Mouse (Mus musculus) forebrain, embryonic 15.5 days (tissue): ENCODE measurements around the gene Mlip. TPM values are rescaled to one million over a fixed set of nuclear protein-coding genes. Genes with fewer than 3 reads are reported as not detected.
"Not testable (repeated sequence)": the region's sequence is repeated elsewhere in the genome, so short reads cannot be mapped to it uniquely, and the experiment has no call there.

Source experiments
- ATAC-seq: fragments of 200-750 bp; cut with Nextera tagmentation; replicated peaks from 2 replicates; pipeline ENCODE4 v1.8.0; 2017; ENCODE audit warnings: mild to moderate bottlenecking, moderate TSS enrichment, moderate library complexity
- H3K27ac ChIP-seq: fragments of 300-500 bp; sonication (generic); replicated peaks from 2 replicates; pipeline ENCODE4 v1.5.1; 2015; ENCODE audit warnings: mild to moderate bottlenecking, inconsistent platforms
- H3K27me3 ChIP-seq: fragments of 300-500 bp; sonication (generic); 2 replicates; pipeline ENCODE4 v1.6.1; 2015; ENCODE audit warnings: inconsistent platforms
- H3K36me3 ChIP-seq: fragments of 300-500 bp; sonication (generic); 2 replicates; pipeline ENCODE4 v1.6.1; 2015; ENCODE audit warnings: mild to moderate bottlenecking, inconsistent platforms
- H3K4me1 ChIP-seq: fragments of 300-500 bp; sonication (generic); 2 replicates; pipeline ENCODE4 v1.6.1; 2015; ENCODE audit warnings: inconsistent platforms
- H3K4me2 ChIP-seq: fragments of 300-500 bp; sonication (generic); replicated peaks from 2 replicates; pipeline ENCODE4 v1.6.1; 2015; ENCODE audit warnings: mild to moderate bottlenecking, inconsistent platforms
- H3K4me3 ChIP-seq: fragments of 300-500 bp; sonication (generic); 2 replicates; pipeline ENCODE4 v1.5.1; 2015; ENCODE audit warnings: mild to moderate bottlenecking, inconsistent platforms
- H3K9ac ChIP-seq: fragments of 300-500 bp; sonication (generic); replicated peaks from 2 replicates; pipeline ENCODE4 v1.6.1; 2015; ENCODE audit warnings: mild to moderate bottlenecking, inconsistent platforms
- H3K9me3 ChIP-seq: fragments of 300-500 bp; sonication (generic); 2 replicates; pipeline ENCODE4 v1.6.1; 2016; ENCODE audit warnings: inconsistent platforms
- WGBS: fragments of 180-500 bp; shearing (Covaris S2); methylation state at CpG from one replicate; pipeline ENCODE4 v1.1.7; 2015; ENCODE audit warnings: mixed read lengths; 5-methylcytosine and 5-hydroxymethylcytosine counted together
- polyA plus RNA-seq: library from polyadenylated mRNA; unstranded; fragments of >200 nt; fragmentation: Nextera tagmentation; extraction: Ambion mirVana; gene quantifications from 2 replicates; pipeline ENCODE4 v1.2.1, GENCODE M21; 2015

Gene Mlip
- polyA plus RNA-seq, 1 experiment from 2014 or later: 5.5 TPM

GRCm38 (mm10) chr9:77165877-77166276 is 186.9 kb downstream of the Mlip start:
- H3K9ac ChIP-seq: no peak overlapping the region
- 82% methylated on average over 6 of the region's 6 CpGs for WGBS
- no peaks in the 10 kb centered on the region for H3K36me3 ChIP-seq
- H3K9me3 ChIP-seq: no peaks in the 10 kb centered on the region
- H3K4me3 ChIP-seq: no peak overlapping the region
- H3K4me1 ChIP-seq: no peaks in the 10 kb centered on the region; the same call in 1 of the 2 replicates
- no peak for ATAC-seq
- H3K27ac ChIP-seq: no peak overlapping the region
- no peaks in the 10 kb centered on the region for H3K27me3 ChIP-seq
- H3K4me2 ChIP-seq: no peak overlapping the region

- WGBS: 45% methylated on average over 5 of the region's 5 CpGs
- no peak overlapping the region for H3K4me3 ChIP-seq
- no peak for ATAC-seq
- H3K36me3 ChIP-seq: no peaks in the 10 kb centered on the region
- H3K4me1 ChIP-seq: no peaks in the 10 kb centered on the region; the same call in 1 of the 2 replicates
- no peak overlapping the region for H3K4me2 ChIP-seq
- H3K9me3 ChIP-seq: no peaks in the 10 kb centered on the region
- no peaks in the 10 kb centered on the region for H3K27me3 ChIP-seq
- no peak overlapping the region for H3K27ac ChIP-seq
- no peak overlapping the region for H3K9ac ChIP-seq
Observed at GRCm38 (mm10) chr9:77161764-77162163, 191.0 kb downstream of the Mlip start.

DNA sequence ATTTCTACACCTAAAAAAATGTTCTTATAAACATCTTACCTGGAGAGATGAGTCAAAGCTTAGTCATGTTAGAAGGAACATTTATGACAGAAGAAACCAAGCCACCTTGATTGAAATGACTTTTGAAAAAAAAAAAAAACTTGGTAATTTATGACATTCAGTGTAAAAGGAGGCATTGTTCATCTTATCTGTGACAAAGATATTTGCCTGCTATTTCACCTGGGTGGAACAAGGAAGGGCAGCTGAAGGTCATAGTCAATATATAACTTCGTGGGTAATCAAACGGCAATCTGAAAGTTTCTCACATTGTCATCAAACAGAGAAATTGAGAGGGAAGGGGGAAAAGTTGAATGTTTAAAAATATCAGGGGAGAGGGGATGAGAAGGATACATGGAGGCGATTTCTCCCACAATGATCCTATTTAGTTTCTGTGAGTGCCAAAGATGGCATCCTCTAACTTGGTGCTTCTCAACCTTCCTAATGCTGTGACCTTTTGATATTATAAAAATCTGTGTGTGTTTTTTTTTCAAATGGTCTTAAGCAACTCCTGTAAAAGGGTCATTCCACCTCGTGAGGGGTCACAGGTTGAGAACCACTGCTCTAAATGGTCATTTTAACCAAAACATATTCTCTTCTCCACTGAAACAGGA is 192.4 kb downstream of the Mlip start:
- Histone ChIP-seq H3K27ac (no peak overlapping the region), H3K4me2 (no peak overlapping the region), H3K4me3 (no peak overlapping the region), H3K4me1 (no peaks in the 10 kb centered on the region; the same call in 1 of the 2 replicates), H3K9ac (no peak overlapping the region), H3K36me3 (no peaks in the 10 kb centered on the region), H3K9me3 (no peaks in the 10 kb centered on the region), H3K27me3 (no peaks in the 10 kb centered on the region)
- 86% methylated on average over 4 of the region's 4 CpGs for WGBS
- ATAC-seq: no peak

DNA sequence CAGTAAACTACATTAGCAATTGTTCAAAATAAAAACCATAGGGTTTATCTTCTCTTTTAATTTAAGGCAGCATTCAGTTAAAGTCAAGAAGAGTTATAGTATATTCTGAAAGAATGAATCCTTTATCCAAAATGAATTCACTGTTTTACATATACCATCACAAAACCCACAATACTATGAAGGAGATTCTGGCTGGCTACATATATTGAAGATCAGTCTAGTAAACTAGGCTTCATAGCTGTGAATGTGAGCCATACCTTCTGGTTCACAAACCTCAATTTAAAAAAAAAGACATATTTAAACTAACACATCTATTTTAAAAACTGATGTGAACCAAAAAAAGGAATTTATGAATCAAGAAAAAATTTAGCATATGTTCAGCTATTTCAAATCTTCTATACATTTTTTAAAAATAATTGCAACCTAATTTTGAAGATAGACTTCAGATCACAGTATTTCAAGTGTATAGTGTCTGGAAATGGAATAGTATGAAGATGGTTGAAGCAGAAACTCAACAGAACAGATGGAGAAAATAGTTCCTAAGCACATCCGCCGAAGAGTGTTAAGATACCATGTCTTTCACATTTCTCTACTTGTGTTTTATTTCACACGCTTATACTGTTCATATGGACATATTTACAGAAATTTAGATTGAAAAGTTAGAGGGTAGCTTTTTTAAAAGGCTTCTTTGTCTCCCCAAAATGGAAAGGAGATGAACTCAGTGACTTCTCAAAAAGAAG is 204.1 kb downstream of the Mlip start:
- no peaks in the 10 kb centered on the region for H3K4me1 ChIP-seq
- no peaks in the 10 kb centered on the region for H3K9me3 ChIP-seq
- H3K4me3 ChIP-seq: no peak overlapping the region
- no peak; the same call in 1 of the 2 replicates for ATAC-seq
- H3K27me3 ChIP-seq: no peaks in the 10 kb centered on the region
- no peak overlapping the region for H3K27ac ChIP-seq
- no peak overlapping the region for H3K4me2 ChIP-seq
- no peaks in the 10 kb centered on the region for H3K36me3 ChIP-seq
- no peak overlapping the region for H3K9ac ChIP-seq
- 91% methylated on average over 3 of the region's 3 CpGs for WGBS

DNA sequence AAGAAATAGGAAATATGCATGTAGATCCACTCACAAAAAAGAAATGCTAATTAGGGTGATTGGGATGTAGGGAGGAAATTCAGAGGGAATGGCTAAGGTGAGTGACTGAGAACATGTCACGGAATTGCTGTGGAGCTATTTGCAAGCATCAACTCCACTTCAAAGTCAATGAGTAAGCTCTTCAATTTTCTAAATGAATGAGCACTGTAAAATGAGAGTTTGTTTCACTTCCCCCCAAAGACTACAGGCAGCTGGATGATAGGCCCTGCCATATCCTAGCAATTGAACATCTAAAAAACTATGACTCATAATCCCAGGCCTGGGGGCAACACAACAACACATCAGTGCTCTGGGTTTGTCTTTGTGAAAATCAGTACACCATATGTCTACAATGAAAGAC is 233.0 kb downstream of the Mlip start:
- no peaks in the 10 kb centered on the region for H3K36me3 ChIP-seq
- no peaks in the 10 kb centered on the region for H3K27me3 ChIP-seq
- H3K9ac ChIP-seq: no peak overlapping the region
- H3K4me3 ChIP-seq: no peak overlapping the region
- H3K27ac ChIP-seq: no peak overlapping the region
- 84% methylated on average over 1 of the region's 1 CpGs for WGBS
- H3K4me1 ChIP-seq: no peaks in the 10 kb centered on the region
- no peak overlapping the region for H3K4me2 ChIP-seq
- H3K9me3 ChIP-seq: no peaks in the 10 kb centered on the region
- ATAC-seq: no peak

DNA sequence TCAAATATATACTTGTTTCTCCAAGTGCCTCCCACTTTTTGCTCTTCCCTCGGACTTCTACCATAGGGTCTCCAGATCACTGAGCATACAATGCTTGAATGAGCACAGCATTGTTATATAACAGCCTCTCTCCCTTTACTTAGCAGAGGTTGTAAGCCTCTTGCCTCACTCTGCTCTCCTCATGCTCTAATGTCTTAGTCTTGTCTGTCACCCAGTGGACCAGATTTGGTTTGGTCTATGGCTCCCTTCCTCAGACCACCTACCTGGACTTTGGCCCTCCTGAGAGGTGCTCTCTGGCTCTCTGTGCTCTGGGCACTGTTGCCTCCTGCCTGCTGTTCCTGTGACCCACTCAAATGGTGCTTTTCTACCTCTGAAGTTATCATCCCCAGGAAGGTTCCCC is 255.9 kb downstream of the Mlip start:
- Histone ChIP-seq H3K9me3 (no peaks in the 10 kb centered on the region), H3K4me2 (no peak overlapping the region), H3K27ac (no peak overlapping the region), H3K4me1 (no peaks in the 10 kb centered on the region), H3K9ac (no peak overlapping the region), H3K36me3 (no peaks in the 10 kb centered on the region), H3K4me3 (no peak overlapping the region), H3K27me3 (no peaks in the 10 kb centered on the region)
- no peak for ATAC-seq
- 73% methylated on average over 1 of the region's 1 CpGs for WGBS

DNA sequence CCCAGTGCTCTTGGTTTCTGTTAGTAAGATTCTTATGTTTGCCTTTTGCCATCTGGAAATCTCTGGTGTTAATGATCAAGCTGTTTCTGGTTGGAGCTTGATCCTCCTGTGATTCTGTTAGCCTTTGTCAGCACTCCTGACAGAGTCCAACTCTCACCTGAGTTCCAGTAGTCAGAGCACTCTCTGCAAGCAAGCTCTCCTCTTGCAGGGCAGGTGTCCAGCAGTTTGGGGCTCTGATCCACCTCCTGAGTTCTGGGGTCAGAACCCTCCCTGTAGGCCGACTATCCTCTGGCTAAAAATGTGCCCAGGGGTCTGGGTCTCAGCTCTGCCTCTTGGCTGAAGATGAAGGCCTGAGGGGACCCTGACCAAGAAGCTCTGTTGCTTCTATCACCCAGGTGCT is 269.5 kb downstream of the Mlip start:
- ATAC-seq, H3K9ac ChIP-seq, H3K9me3 ChIP-seq, H3K27me3 ChIP-seq, H3K4me1 ChIP-seq, H3K36me3 ChIP-seq, H3K4me2 ChIP-seq, H3K27ac ChIP-seq, H3K4me3 ChIP-seq: not testable (repeated sequence)
- 94% methylated on average over 1 of the region's 1 CpGs for WGBS

GRCm38 (mm10) chr9:77071676-77072075 is 281.1 kb downstream of the Mlip start:
- H3K9ac ChIP-seq: no peak overlapping the region
- H3K4me3 ChIP-seq: no peak overlapping the region
- no peaks in the 10 kb centered on the region for H3K9me3 ChIP-seq
- no peaks in the 10 kb centered on the region for H3K4me1 ChIP-seq
- no peak for ATAC-seq
- H3K27ac ChIP-seq: no peak overlapping the region
- H3K36me3 ChIP-seq: no peaks in the 10 kb centered on the region
- no peaks in the 10 kb centered on the region for H3K27me3 ChIP-seq
- 75% methylated on average over 2 of the region's 2 CpGs for WGBS
- H3K4me2 ChIP-seq: no peak overlapping the region

DNA sequence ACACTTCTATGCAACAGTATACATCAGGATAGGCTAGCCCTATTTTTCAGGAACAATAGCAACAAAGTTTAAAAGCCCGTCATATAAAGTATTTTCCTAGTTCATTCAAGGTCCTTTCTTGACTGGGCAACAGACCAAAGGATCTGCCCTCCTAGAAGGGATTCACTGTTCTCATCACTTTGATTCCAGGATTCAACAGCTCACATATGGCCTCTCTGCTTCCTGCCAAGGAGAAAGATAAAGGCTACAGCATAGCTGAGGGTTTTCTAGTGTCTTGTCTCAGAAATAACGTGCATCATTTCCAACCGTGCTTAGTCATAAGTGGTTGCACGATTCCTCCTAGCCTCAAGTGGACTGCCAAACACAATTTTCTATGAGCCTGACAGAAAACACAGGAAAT is 296.2 kb downstream of the Mlip start:
- Histone ChIP-seq H3K27me3 (no peaks in the 10 kb centered on the region), H3K4me2 (no peak overlapping the region), H3K36me3 (no peaks in the 10 kb centered on the region), H3K9ac (no peak overlapping the region), H3K4me1 (no peaks in the 10 kb centered on the region), H3K4me3 (no peak overlapping the region), H3K9me3 (no peaks in the 10 kb centered on the region), H3K27ac (no peak overlapping the region)
- no peak for ATAC-seq
- WGBS: 78% methylated on average over 4 of the region's 4 CpGs

- no peak for ATAC-seq
- H3K4me1 ChIP-seq: no peaks in the 10 kb centered on the region
- H3K9me3 ChIP-seq: no peaks in the 10 kb centered on the region
- WGBS: 78% methylated on average over 9 of the region's 9 CpGs
- no peak overlapping the region for H3K27ac ChIP-seq
- H3K9ac ChIP-seq: no peak overlapping the region
- no peak overlapping the region for H3K4me3 ChIP-seq
- H3K27me3 ChIP-seq: no peaks in the 10 kb centered on the region
- H3K36me3 ChIP-seq: no peaks in the 10 kb centered on the region
- H3K4me2 ChIP-seq: no peak overlapping the region
Observed at GRCm38 (mm10) chr9:77054426-77055193, 298.2 kb downstream of the Mlip start.
